Mouse (Mus musculus) c-Kit-negative CD71-positive TER-119-positive erythroid progenitor cells, embryonic 14.5 days (primary cell): Measurements from ENCODE around the gene Gngt1.

Experiments
- DNase-seq: peaks from one replicate; pipeline ENCODE4 v3.0.0-alpha.2; 2013; ENCODE audit warnings: low read depth, low spot score

Gene Gngt1

DNA sequence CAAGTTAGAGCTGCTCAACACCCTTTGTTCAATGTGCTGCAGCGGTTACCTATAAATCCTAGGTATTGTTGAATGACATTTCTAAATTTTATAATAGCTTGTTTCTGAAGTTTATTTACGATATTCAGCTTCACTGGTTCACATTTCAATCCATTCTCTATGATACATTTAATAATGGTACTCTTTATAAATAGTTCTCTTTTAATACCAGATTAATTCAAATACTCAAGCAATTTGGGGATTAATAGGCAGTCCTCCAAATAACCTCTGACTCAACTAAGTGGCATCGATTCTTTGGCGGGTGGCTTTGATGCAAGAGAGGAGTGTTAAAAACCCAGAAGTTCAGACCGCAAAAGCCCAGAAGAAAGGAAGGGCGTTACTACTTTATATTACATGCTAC lies at the start of gene Gngt1:
Gene Gngt1 (plus strand): TSS at position 301 of the 400 bp plus-strand sequence.
- no peak for DNase-seq

DNA sequence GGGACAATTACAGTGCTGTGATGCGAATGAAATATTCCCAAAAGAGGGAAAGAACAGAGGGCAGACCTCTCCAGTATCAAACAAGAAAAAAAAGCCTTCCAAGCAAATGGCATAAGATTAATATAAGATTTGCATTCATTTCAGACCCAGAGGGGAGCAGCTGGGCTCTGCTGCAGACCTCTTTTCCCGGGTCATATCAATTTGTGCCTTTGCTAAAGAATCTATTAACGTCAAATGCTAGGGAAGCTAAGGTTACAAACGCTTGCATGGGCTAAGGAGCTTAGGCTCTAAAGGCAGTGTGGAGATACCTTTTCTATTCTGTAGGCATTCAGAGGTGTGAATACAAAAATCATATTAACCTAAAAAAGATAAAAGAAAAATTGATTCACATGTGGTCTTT lies 38.6 kb upstream of the Gngt1 start:
- DNase-seq, result no peak

DNA sequence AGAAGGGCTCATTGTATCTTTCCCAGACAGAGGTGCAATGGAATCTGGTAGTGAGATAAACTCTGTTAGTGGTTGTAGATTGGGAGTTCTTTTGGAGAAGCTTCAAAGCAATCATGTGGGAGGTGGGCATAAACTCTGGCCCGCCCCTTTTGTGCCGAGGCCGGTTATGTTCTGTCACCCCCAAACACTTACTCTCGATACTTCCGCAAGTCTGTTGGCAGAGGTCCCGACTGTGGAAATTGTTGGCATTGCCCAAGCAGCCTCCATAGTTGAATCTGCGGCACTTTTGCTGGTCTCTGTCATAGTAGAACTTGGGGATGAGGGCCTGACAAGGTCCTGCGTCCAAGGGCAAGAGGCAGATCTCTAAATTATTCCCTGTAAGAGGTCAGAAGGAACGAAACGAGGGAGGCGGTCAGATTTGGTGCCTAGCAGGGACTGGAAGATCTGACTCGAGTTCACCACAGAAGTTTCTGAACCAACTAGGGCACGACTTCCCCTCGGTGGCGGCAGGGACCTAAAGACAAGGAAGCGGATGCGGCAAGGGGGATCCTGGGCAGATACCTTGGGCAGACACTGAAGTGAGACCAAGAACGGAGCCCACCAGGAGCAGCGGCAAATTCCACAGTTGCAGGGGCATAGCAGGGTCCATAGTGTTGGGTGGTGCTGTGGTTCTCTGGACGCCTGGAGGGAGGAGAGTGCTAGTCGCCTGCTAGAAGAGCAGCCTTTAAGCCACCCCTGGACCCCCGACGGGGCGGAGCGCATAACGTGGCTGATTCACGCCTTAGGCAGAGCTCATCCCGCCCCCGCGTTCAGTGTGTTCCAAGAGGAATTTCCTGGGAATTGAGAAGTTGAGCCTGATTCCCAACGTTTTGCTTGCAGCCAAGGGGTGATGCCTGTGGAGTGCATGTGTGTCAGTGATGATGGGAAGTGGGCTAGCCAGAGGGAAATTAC lies 25.6 kb upstream of the Gngt1 start:
- no peak for DNase-seq

DNA sequence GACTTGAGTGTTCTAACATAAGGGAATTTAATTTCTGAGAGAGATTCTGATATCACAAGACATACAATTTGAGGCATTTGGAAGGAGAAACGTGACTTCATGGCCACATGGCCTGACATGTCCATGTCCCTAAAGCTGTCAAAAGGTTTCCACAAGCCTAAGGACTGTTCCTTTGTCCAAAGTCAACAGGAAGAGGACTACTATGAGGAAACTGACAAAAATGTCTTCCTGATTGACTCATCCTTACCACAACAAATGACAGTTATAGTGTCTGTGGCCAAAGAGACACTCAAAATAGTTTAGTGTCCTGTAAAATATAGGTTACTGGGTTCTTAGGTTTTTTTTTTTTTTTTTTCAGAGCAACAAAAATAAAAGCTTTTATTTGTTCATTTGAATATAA lies 19.9 kb upstream of the Gngt1 start:
- no peak for DNase-seq

DNA sequence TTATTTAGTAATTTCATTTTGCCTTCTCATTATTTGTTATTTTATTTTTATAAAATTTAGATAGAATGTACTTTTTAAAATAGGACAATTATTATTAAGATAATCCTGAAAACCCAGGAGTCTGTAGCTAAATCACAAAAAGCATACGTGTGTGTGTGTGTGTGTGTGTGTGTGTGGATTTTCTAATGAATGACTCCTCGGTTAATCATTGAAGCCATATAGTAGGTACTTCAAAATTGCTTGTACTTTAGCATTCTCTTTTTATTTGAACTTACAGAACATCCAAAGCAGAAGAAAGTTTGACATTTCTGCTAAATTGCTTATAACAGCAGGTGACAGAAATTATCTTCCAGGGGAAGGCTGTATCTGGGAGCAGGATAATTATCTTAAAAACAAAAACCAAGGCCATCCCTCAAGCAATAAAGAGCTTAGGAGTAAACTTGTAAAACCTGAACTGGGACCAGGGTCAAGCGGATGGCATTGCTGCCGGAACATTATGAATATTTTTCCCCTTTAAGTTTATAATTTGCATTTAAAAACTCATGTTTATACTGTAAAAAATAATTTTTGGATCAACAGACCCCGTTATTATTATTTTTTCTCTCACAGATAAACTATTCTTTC lies 10.8 kb upstream of the Gngt1 start:
- no peak for DNase-seq

DNA sequence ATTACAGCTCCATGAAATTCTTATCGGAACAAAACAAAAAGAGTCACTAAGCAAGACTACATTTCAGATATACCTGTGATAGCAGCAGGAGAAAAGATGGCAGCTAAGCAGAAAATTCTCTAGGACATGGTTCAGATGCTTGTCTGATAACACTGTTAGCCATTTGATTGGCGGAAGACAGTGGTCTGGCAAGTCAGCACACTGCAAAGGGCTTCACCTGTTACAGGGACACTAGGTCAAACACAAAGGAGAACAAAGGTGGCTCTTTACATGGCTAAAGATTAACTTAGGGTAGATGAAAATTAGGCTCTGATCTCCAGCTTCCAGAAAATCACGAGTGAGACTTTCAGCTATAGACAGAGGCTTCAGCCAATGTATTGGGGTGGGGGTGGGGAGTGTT lies 4.8 kb upstream of the Gngt1 start, which contains the start of gene Tfpi2:
Gene Tfpi2 (minus strand): TSS at position 170 of the 400 bp plus-strand sequence.
- DNase-seq, result no peak

DNA sequence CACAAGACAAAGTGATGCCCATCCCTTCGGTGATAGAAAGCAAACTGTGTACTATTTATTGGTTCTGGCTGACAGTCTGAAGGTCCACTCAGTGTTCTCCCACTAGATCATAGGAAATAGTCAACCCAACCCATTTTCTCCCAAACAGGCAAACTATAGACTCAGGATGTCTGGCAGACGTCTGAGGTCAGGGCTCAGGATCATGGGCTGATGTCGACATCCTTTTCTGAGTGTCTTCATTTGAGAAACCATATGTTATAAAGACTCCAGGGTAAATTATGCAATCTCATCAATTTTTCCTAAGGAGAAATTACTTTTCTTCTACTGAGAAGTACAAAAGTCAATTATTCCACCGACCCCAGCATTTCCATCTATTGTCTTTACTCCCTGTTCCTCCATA lies 4.5 kb downstream of the Gngt1 start:
- DNase-seq, result no peak

DNA sequence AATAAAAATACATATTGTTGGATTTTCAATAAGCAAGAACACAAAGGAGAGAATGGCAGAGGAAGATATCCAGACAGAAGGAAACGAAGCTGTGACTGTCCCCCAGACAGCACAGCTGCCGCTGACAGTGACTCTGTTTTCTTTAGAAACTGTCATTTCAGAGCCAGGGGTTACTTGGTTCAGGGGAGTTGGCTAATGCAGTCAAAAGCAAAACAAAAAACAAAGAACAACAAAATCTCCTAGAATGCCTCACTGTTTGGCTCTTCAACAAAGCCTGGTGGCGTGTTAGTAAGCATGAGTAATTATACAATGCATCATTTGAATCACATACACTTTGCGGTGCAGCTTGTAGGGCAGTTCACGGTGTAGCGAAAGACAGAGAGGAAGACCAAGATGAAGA lies 5.7 kb downstream of the Gngt1 start:
- DNase-seq, result no peak

DNA sequence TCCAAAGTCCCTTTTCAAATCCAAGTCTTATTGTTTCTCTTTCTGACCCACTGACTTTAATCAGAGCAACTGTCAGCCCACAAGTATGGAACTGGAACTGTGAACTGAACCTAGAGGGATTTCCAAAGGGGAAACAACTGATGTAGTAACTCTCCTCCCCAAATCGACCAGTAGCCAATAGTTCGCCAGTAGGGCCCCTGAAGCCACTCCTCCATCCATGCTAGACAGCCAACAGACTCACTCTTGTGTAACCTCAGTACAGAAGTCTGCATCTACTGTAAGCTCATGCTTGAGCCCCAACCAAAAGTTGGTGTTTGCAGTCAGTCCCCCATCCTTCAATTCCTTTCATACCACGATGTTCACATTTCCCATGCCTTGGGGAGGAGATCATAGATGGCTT lies 7.1 kb downstream of the Gngt1 start:
- DNase-seq, result no peak

DNA sequence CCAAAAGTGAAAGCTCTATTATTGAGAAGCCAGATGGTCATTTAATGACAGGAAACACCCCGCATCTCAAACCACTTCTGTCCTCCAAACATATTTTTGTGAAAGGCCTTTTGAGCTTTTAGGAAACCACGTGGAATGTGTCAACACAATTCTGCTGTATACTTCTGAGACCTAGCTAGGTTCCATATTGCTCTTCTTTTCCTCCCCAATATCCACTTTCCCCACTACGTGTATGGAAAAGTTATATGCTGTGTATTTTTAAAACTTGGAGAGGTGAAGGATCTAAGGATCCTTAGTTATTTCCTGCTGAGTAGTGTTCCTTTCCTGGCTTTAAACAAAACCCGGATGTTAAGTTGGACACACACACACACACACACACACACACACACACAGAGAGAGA lies 9.9 kb downstream of the Gngt1 start:
- DNase-seq, result no peak

DNA sequence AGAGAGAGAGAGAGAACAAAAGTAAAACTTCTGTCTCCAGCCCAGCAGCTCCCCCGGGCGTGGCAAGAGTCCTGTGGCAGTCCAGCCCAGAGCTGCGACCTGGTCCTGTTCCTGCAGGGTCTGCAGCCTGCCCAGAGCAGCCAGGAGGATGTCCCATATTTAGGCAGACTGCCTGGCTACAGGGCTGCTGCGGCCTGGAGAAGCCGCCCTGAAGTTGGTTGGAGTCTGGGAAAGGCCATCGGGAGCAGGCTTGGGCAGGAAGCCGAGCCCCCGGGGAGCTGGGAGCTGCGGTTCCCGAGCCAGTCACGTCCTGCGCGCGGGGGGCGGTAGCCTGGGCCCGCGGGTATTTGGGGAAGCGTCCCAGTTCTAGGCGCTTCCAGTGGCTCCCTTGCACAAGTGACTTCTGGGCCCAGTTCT lies 10.3 kb downstream of the Gngt1 start, which contains the start of gene Gng11:
Gene Gng11 (plus strand): TSS at position 15 of the 417 bp plus-strand sequence.
- no peak for DNase-seq

DNA sequence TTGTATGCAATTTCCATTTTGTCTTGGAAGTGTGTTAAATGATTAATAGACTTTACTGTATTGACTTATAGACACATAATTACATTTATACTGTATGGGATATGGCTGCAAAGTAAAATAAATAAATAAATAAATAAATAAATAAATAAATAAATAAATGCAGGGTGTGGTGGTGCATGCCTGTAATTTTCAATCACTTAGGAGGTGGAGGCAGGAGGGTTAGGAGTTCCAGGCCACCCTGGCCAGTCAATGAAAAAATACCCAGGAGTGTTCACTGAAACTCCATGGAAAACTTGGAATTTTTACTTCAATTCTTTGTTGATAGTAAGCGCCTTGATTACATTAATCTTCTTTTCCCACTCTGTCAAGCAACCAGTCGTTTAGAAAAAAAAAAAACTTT lies 11.2 kb downstream of the Gngt1 start:
- no peak for DNase-seq

DNA sequence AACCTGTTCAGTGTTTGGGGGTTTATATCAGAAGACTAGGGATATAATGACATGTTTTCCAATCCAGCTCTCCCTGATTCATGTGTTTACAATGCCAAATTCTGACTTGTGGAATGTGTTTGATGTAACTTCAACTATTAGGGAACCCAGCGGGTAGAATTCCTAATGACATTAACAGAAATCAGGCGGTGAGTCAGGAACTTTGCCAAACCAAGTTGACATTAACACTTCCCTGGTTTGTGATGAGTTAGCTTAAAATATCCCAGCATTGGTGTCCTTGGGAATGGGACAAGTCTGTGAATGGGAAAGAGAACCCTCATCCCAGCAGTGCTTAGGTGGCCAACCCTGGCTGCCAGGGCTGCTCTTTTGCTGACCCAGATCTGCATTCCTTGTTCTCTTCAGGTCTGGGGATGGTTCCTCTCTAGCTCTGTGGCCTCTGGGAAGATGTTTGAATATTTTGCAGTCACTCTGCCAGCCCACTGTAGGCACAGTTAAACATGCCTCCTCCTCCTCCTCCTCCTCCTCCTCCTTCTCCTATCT lies 15.0 kb downstream of the Gngt1 start:
- DNase-seq, result no peak

DNA sequence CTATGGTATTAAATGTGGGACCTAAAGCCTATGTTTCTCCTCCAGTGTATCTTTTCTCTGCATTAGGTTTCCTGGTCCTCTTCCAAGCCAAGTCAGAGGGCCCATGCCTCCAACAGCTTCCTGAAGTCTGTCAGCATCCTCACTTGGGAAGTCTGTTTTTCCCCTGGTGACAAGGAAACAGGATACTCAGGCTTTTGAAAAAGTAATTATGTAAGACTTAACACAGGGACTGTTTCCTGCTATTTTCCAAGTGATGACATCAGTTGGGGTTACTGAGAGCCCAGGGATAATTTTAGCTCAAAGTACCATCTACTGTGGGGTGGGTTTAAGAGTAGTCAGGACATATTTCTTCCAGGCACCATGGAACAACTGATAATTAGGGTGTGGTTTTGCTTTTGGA lies 16.0 kb downstream of the Gngt1 start:
- no peak for DNase-seq

DNA sequence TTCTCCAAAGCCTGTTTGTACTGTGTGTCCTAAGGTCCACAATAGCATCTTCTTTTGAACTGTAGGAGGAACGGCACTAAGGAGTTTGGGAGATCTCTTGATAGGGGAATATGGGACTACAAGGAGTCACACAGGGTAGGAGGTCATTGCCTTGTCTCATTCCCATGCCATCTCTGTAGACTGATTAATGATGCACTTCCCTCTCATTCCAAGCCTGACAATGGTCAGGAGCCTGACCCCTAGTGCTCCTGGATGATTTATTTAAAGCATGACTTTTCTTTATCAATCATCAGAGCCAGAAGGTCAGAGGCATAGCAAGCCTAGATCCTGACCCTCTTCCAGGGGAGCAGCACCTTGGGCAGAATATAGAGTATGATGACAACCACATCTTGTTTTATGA lies 29.1 kb downstream of the Gngt1 start:
- DNase-seq, result no peak

DNA sequence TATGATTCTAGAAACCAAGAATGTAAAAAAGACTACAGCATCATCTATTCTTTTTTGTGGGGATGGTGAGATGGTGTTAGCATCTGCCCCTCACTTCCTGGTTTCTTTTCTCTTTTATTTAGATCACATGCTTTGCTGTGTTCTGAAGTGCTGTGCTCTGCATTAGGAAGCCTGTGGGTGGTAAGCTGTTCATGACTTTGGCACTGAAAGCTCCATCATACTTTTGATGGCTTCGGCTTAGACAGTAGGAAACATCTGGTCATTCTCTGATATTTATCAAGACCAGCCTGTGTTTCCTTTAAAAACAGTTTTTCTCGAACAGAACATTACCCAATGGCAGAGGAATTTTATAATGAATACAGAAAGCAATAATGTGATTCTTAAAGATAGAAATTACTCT lies 32.8 kb downstream of the Gngt1 start:
- DNase-seq, result no peak

DNA sequence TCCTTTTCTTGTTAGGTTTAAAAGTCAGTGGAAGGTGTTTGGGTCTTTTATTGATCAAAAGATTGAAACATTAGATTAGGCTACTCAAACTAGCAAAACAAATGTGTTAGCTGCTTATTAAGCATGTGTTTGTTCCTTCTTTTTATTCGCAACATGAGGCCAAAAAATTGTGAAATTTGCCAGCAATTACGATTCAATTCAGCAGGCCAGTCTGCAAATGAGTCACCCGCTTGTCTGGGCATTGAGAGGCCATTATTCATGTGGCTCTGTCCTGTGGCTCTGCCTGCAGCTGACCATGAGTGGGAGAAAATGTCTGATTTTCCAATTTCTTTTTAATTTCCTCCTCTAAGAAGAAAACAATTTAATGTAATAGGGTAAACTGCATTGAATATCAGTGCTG lies 37.4 kb downstream of the Gngt1 start:
- DNase-seq, result no peak

DNA sequence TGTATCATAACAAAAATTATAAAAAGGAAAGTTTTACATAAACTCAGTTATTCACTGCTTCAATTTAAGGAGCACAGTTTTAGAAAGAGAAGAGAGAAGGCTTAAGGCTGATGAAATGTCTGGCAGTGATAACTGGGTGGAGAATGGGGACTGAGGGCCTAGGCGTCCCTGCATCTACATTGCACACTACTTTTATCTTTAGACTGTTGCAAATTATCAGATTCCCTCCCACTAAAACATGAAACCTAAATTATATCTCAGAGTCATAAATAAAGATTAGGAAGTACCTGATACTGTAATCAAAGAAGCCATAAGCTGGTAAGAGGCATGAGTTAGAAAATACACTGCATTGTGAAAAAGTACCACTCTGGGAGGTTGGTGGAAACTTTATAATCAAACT lies 48.2 kb downstream of the Gngt1 start:
- no peak for DNase-seq
